Mouse (Mus musculus) neural tube, embryonic 13.5 days (tissue): ENCODE measurements around the gene 4921524J17Rik. TPM values are rescaled to one million over a fixed set of nuclear protein-coding genes. Genes with fewer than 3 reads are reported as not detected.

Experiments
- ATAC-seq: fragments of 200-750 bp; cut with Nextera tagmentation; 2 replicates; pipeline ENCODE4 v1.8.0; 2017; ENCODE audit warnings: low read depth, mild to moderate bottlenecking, moderate TSS enrichment, moderate library complexity
- H3K27ac ChIP-seq: fragments of 300-500 bp; sonication (generic); replicated peaks from 2 replicates; pipeline ENCODE4 v1.5.1; 2015; ENCODE audit warnings: moderate library complexity, mild to moderate bottlenecking, inconsistent platforms
- H3K27me3 ChIP-seq: fragments of 300-500 bp; sonication (generic); 2 replicates; pipeline ENCODE4 v1.6.1; 2015; ENCODE audit warnings: mild to moderate bottlenecking, inconsistent platforms
- H3K36me3 ChIP-seq: fragments of 300-500 bp; sonication (generic); 2 replicates; pipeline ENCODE4 v1.6.1; 2015; ENCODE audit warnings: mild to moderate bottlenecking, inconsistent platforms
- H3K4me1 ChIP-seq: fragments of 300-500 bp; sonication (generic); replicated peaks from 2 replicates; pipeline ENCODE4 v1.6.1; 2015; ENCODE audit warnings: inconsistent platforms
- H3K4me2 ChIP-seq: fragments of 300-500 bp; sonication (generic); 2 replicates; pipeline ENCODE4 v1.6.1; 2015; ENCODE audit warnings: inconsistent platforms, mild to moderate bottlenecking, moderate library complexity
- H3K4me3 ChIP-seq: fragments of 300-500 bp; sonication (generic); 2 replicates; pipeline ENCODE4 v1.5.1; 2015; ENCODE audit warnings: mild to moderate bottlenecking, inconsistent platforms
- H3K9ac ChIP-seq: fragments of 300-500 bp; sonication (generic); 2 replicates; pipeline ENCODE4 v1.6.1; 2015; ENCODE audit warnings: moderate library complexity, mild to moderate bottlenecking, inconsistent platforms
- H3K9me3 ChIP-seq: fragments of 300-500 bp; sonication (generic); 2 replicates; pipeline ENCODE4 v1.6.1; 2016; ENCODE audit warnings: inconsistent platforms
- WGBS: fragments of 180-500 bp; shearing (Covaris S2); methylation state at CpG from one replicate; pipeline ENCODE4 v1.1.7; 2015; 5-methylcytosine and 5-hydroxymethylcytosine counted together
- polyA plus RNA-seq: library from polyadenylated mRNA; unstranded; fragments of >200 nt; fragmentation: Nextera tagmentation; extraction: Ambion mirVana; gene quantifications from 2 replicates; pipeline ENCODE4 v1.2.1, GENCODE M21; 2015

Gene 4921524J17Rik
- polyA plus RNA-seq, result 40.8 and 44.6 TPM in 2 replicates

- no peaks in the 10 kb centered on the region for H3K27me3 ChIP-seq
- no peaks in the 10 kb centered on the region for H3K36me3 ChIP-seq
- peak within 1 kb of the TSS; percentile 90 for H3K9ac ChIP-seq
- peak within 1 kb of the TSS; percentile 95 for H3K27ac ChIP-seq
- peaks cover 42% of the 10 kb centered on the region for H3K4me1 ChIP-seq
- peak; percentile 99 for ATAC-seq
- WGBS, result under 1% methylated on average over 76 of the region's 85 CpGs
- peak within 1 kb of the TSS; percentile 65 for H3K4me3 ChIP-seq
- no peaks in the 10 kb centered on the region for H3K9me3 ChIP-seq
- H3K4me2 ChIP-seq, result peak within 1 kb of the TSS; percentile 59
Measured at GRCm38 (mm10) chr8:85432168-85433016, at the start of gene 4921524J17Rik. 4921524J17Rik (minus strand) TSS chr8:85432833.

- ATAC-seq, result no peak
- Histone ChIP-seq H3K9ac (no peak overlapping the region), H3K4me1 (peaks cover 6% of the 10 kb centered on the region; the same call in 1 of the 2 replicates), H3K4me3 (no peak overlapping the region), H3K4me2 (no peak overlapping the region), H3K27ac (no peak overlapping the region), H3K27me3 (no peaks in the 10 kb centered on the region), H3K9me3 (0 out of 2 replicates have a peak, but pooled peaks cover 2% of the 10 kb centered on the region), H3K36me3 (no peaks in the 10 kb centered on the region)
- WGBS, result 65% methylated on average over 6 of the region's 6 CpGs
Measured at GRCm38 (mm10) chr8:85482427-85482826, 49.8 kb upstream of the 4921524J17Rik start.

GRCm38 (mm10) chr8:85481900-85482299 lies 49.3 kb upstream of the 4921524J17Rik start:
- no peak overlapping the region for H3K4me3 ChIP-seq
- H3K4me1 ChIP-seq, result peaks cover 6% of the 10 kb centered on the region; the same call in 1 of the 2 replicates
- no peaks in the 10 kb centered on the region for H3K36me3 ChIP-seq
- no peak overlapping the region for H3K27ac ChIP-seq
- 39% methylated on average over 10 of the region's 10 CpGs for WGBS
- no peak for ATAC-seq
- H3K27me3 ChIP-seq, result no peaks in the 10 kb centered on the region
- no peak overlapping the region for H3K9ac ChIP-seq
- H3K4me2 ChIP-seq, result peak overlapping the region; percentile 34
- H3K9me3 ChIP-seq, result 0 out of 2 replicates have a peak, but pooled peaks cover 2% of the 10 kb centered on the region

- Histone ChIP-seq H3K9me3 (0 out of 2 replicates have a peak, but pooled peaks cover 1% of the 10 kb centered on the region), H3K4me1 (peaks cover 6% of the 10 kb centered on the region; the same call in 1 of the 2 replicates), H3K4me2 (no peak overlapping the region), H3K4me3 (no peak overlapping the region), H3K36me3 (no peaks in the 10 kb centered on the region), H3K27me3 (no peaks in the 10 kb centered on the region), H3K9ac (no peak overlapping the region), H3K27ac (no peak overlapping the region)
- WGBS, result 95% methylated on average over 2 of the region's 2 CpGs
- ATAC-seq, result no peak
Measured at GRCm38 (mm10) chr8:85479710-85480109, 47.1 kb upstream of the 4921524J17Rik start.

GRCm38 (mm10) chr8:85478397-85478796 lies 45.8 kb upstream of the 4921524J17Rik start:
- no peak overlapping the region for H3K4me2 ChIP-seq
- H3K4me3 ChIP-seq, result no peak overlapping the region
- H3K9me3 ChIP-seq, result no peaks in the 10 kb centered on the region
- no peak for ATAC-seq
- H3K27ac ChIP-seq, result no peak overlapping the region
- H3K9ac ChIP-seq, result no peak overlapping the region
- peaks cover 6% of the 10 kb centered on the region; the same call in 1 of the 2 replicates for H3K4me1 ChIP-seq
- 78% methylated on average over 2 of the region's 2 CpGs for WGBS
- no peaks in the 10 kb centered on the region for H3K36me3 ChIP-seq
- H3K27me3 ChIP-seq, result no peaks in the 10 kb centered on the region

GRCm38 (mm10) chr8:85476970-85477545 lies 44.4 kb upstream of the 4921524J17Rik start:
- Histone ChIP-seq H3K9me3 (no peaks in the 10 kb centered on the region), H3K4me3 (no peak overlapping the region), H3K27ac (no peak overlapping the region), H3K4me2 (no peak overlapping the region), H3K4me1 (peaks cover 6% of the 10 kb centered on the region; the same call in 1 of the 2 replicates), H3K9ac (no peak overlapping the region), H3K27me3 (no peaks in the 10 kb centered on the region), H3K36me3 (no peaks in the 10 kb centered on the region)
- 87% methylated on average over 4 of the region's 4 CpGs for WGBS
- no peak for ATAC-seq

GRCm38 (mm10) chr8:85474924-85475323 lies 42.3 kb upstream of the 4921524J17Rik start:
- no peaks in the 10 kb centered on the region for H3K4me1 ChIP-seq
- no peak overlapping the region for H3K27ac ChIP-seq
- no peaks in the 10 kb centered on the region for H3K9me3 ChIP-seq
- no peak overlapping the region for H3K9ac ChIP-seq
- H3K4me3 ChIP-seq, result no peak overlapping the region
- no peak for ATAC-seq
- H3K36me3 ChIP-seq, result no peaks in the 10 kb centered on the region
- no peaks in the 10 kb centered on the region for H3K27me3 ChIP-seq
- no peak overlapping the region for H3K4me2 ChIP-seq
- WGBS, result 89% methylated on average over 3 of the region's 3 CpGs

GRCm38 (mm10) chr8:85473246-85473645 lies 40.6 kb upstream of the 4921524J17Rik start:
- Histone ChIP-seq H3K9me3 (no peaks in the 10 kb centered on the region), H3K9ac (no peak overlapping the region), H3K4me2 (no peak overlapping the region), H3K27me3 (no peaks in the 10 kb centered on the region), H3K27ac (no peak overlapping the region), H3K4me3 (no peak overlapping the region), H3K36me3 (no peaks in the 10 kb centered on the region), H3K4me1 (no peaks in the 10 kb centered on the region)
- no peak for ATAC-seq
- WGBS, result 87% methylated on average over 4 of the region's 4 CpGs

- H3K4me3 ChIP-seq, result no peak overlapping the region
- no peaks in the 10 kb centered on the region for H3K9me3 ChIP-seq
- no peak for ATAC-seq
- no peaks in the 10 kb centered on the region for H3K4me1 ChIP-seq
- H3K27me3 ChIP-seq, result no peaks in the 10 kb centered on the region
- H3K9ac ChIP-seq, result no peak overlapping the region
- H3K27ac ChIP-seq, result no peak overlapping the region
- H3K4me2 ChIP-seq, result no peak overlapping the region
- 71% methylated on average over 6 of the region's 6 CpGs for WGBS
- H3K36me3 ChIP-seq, result no peaks in the 10 kb centered on the region
Measured at GRCm38 (mm10) chr8:85472800-85473199, 40.2 kb upstream of the 4921524J17Rik start.

GRCm38 (mm10) chr8:85470753-85471152 lies 38.1 kb upstream of the 4921524J17Rik start:
- 83% methylated on average over 8 of the region's 8 CpGs for WGBS
- no peak for ATAC-seq
- H3K27me3 ChIP-seq, result no peaks in the 10 kb centered on the region
- no peak overlapping the region for H3K4me3 ChIP-seq
- H3K9me3 ChIP-seq, result no peaks in the 10 kb centered on the region
- no peak overlapping the region for H3K4me2 ChIP-seq
- H3K36me3 ChIP-seq, result no peaks in the 10 kb centered on the region
- no peaks in the 10 kb centered on the region for H3K4me1 ChIP-seq
- H3K27ac ChIP-seq, result no peak overlapping the region
- H3K9ac ChIP-seq, result no peak overlapping the region

GRCm38 (mm10) chr8:85466056-85466455 lies 33.4 kb upstream of the 4921524J17Rik start:
- no peak for ATAC-seq
- no peak overlapping the region for H3K9ac ChIP-seq
- no peaks in the 10 kb centered on the region for H3K27me3 ChIP-seq
- H3K4me3 ChIP-seq, result no peak overlapping the region
- no peaks in the 10 kb centered on the region for H3K4me1 ChIP-seq
- H3K9me3 ChIP-seq, result no peaks in the 10 kb centered on the region
- H3K4me2 ChIP-seq, result no peak overlapping the region
- no peak overlapping the region for H3K27ac ChIP-seq
- WGBS, result 86% methylated on average over 4 of the region's 4 CpGs
- no peaks in the 10 kb centered on the region for H3K36me3 ChIP-seq

GRCm38 (mm10) chr8:85464316-85464715 lies 31.7 kb upstream of the 4921524J17Rik start:
- no peaks in the 10 kb centered on the region for H3K9me3 ChIP-seq
- H3K4me2 ChIP-seq, result no peak overlapping the region
- no peaks in the 10 kb centered on the region for H3K27me3 ChIP-seq
- no peaks in the 10 kb centered on the region for H3K4me1 ChIP-seq
- no peak overlapping the region for H3K9ac ChIP-seq
- no peak overlapping the region for H3K4me3 ChIP-seq
- H3K27ac ChIP-seq, result no peak overlapping the region
- ATAC-seq, result no peak
- no peaks in the 10 kb centered on the region for H3K36me3 ChIP-seq
